Mouse (Mus musculus) small intestine, adult 2 months (tissue): ENCODE measurements around the gene 1700029I15Rik.

ENCODE experiments used
- CTCF ChIP-seq: fragments of 200-500 bp; IDR thresholded peaks from 2 replicates; pipeline ENCODE4 v1.5.1; 2012; ENCODE audit warnings: low read depth, mild to moderate bottlenecking, control low read depth, inconsistent platforms, low read length, moderate library complexity, mixed read lengths; ENCODE audit not compliant: insufficient replicate concordance, insufficient read length; ENCODE audit errors: extremely low read depth
- POLR2A ChIP-seq: fragments of 200-500 bp; IDR thresholded peaks from 2 replicates; pipeline ENCODE4 v1.6.1; 2012; ENCODE audit warnings: low read depth, mild to moderate bottlenecking, control low read depth, inconsistent platforms, low read length, moderate library complexity

GRCm38 (mm10) chr2:92391703-92392317 is 9.5 kb downstream of the 1700029I15Rik start:
- TF ChIP-seq CTCF = no peak
- no peak for TF ChIP-seq POLR2A
